Mouse (Mus musculus): ENCODE data around the gene Cxcl12. TPM values are rescaled to one million over a fixed set of nuclear protein-coding genes. Genes with fewer than 3 reads are reported as not detected.

The Cxcl12 gene
- polyA plus RNA-seq, 1 experiment, result 46.5 TPM

- H3K4me3 ChIP-seq (replicated peaks; ENCODE audit: insufficient read depth, low read depth, low read length), result no peak overlapping the region
- no peaks in the 10 kb centered on the region for H3K27me3 ChIP-seq (ENCODE audit: control insufficient read depth, insufficient read depth, low read length)
- WGBS, result 89% methylated on average over 6 of the region's 6 CpGs
- DNase-seq, result no peak
- H3K27ac ChIP-seq (ENCODE audit: insufficient read depth, low read length), result no peak overlapping the region
- H3K4me1 ChIP-seq (ENCODE audit: control insufficient read depth, insufficient read depth, low read length), result no peaks in the 10 kb centered on the region
- TF ChIP-seq POLR2A (IDR thresholded peaks at IDR 0.05; ENCODE audit: borderline replicate concordance, insufficient read depth, low read length) (no peak), CTCF (IDR thresholded peaks at IDR 0.05; ENCODE audit: borderline replicate concordance, insufficient read depth, low read depth, low read length) (no peak)
Observed at GRCm38 (mm10) chr6:117210536-117210935, 42.2 kb downstream of the Cxcl12 start.

- TF ChIP-seq POLR2A (IDR thresholded peaks at IDR 0.05; ENCODE audit: borderline replicate concordance, insufficient read depth, low read length), result no peak
- no peak for TF ChIP-seq CTCF (IDR thresholded peaks at IDR 0.05; ENCODE audit: borderline replicate concordance, insufficient read depth, low read depth, low read length)
- WGBS, result 84% methylated on average over 5 of the region's 5 CpGs
- Histone ChIP-seq H3K27ac (ENCODE audit: insufficient read depth, low read length) (no peak overlapping the region), H3K4me3 (replicated peaks; ENCODE audit: insufficient read depth, low read depth, low read length) (no peak overlapping the region), H3K4me1 (ENCODE audit: control insufficient read depth, insufficient read depth, low read length) (peaks cover 13% of the 10 kb centered on the region), H3K27me3 (ENCODE audit: control insufficient read depth, insufficient read depth, low read length) (no peaks in the 10 kb centered on the region)
- no peak for DNase-seq
Observed at GRCm38 (mm10) chr6:117214506-117214905, 46.2 kb downstream of the Cxcl12 start.

- no peak overlapping the region for H3K4me3 ChIP-seq (replicated peaks; ENCODE audit: insufficient read depth, low read depth, low read length)
- 47% methylated on average over 9 of the region's 9 CpGs for WGBS
- H3K4me1 ChIP-seq (ENCODE audit: control insufficient read depth, insufficient read depth, low read length), result peaks cover 18% of the 10 kb centered on the region
- H3K27ac ChIP-seq (ENCODE audit: insufficient read depth, low read length), result 0 out of 2 replicates have a peak overlapping the region, but pooled peaks have one; percentile 8
- H3K27me3 ChIP-seq (ENCODE audit: control insufficient read depth, insufficient read depth, low read length), result no peaks in the 10 kb centered on the region
- no peak for TF ChIP-seq POLR2A (IDR thresholded peaks at IDR 0.05; ENCODE audit: borderline replicate concordance, insufficient read depth, low read length)
- no peak for TF ChIP-seq CTCF (IDR thresholded peaks at IDR 0.05; ENCODE audit: borderline replicate concordance, insufficient read depth, low read depth, low read length)
- DNase-seq, result peak; percentile 34 to 56
Observed at GRCm38 (mm10) chr6:117218442-117219299, 50.3 kb downstream of the Cxcl12 start.

GRCm38 (mm10) chr6:117219300-117219680 lies 51.0 kb downstream of the Cxcl12 start:
- Histone ChIP-seq H3K27ac (ENCODE audit: insufficient read depth, low read length) (no peak overlapping the region), H3K4me3 (replicated peaks; ENCODE audit: insufficient read depth, low read depth, low read length) (no peak overlapping the region), H3K27me3 (ENCODE audit: control insufficient read depth, insufficient read depth, low read length) (no peaks in the 10 kb centered on the region), H3K4me1 (ENCODE audit: control insufficient read depth, insufficient read depth, low read length) (peaks cover 18% of the 10 kb centered on the region)
- DNase-seq, result no peak
- TF ChIP-seq CTCF (IDR thresholded peaks at IDR 0.05; ENCODE audit: borderline replicate concordance, insufficient read depth, low read depth, low read length) (no peak), POLR2A (IDR thresholded peaks at IDR 0.05; ENCODE audit: borderline replicate concordance, insufficient read depth, low read length) (no peak)
- 73% methylated on average over 3 of the region's 3 CpGs for WGBS

- Histone ChIP-seq H3K27me3 (ENCODE audit: control insufficient read depth, insufficient read depth, low read length) (no peaks in the 10 kb centered on the region), H3K4me3 (replicated peaks; ENCODE audit: insufficient read depth, low read depth, low read length) (no peak overlapping the region), H3K27ac (ENCODE audit: insufficient read depth, low read length) (no peak overlapping the region), H3K4me1 (ENCODE audit: control insufficient read depth, insufficient read depth, low read length) (peaks cover 18% of the 10 kb centered on the region)
- 47% methylated on average over 7 of the region's 7 CpGs for WGBS
- peak; percentile 20 to 27 for DNase-seq
- TF ChIP-seq POLR2A (IDR thresholded peaks at IDR 0.05; ENCODE audit: borderline replicate concordance, insufficient read depth, low read length) (no peak), CTCF (IDR thresholded peaks at IDR 0.05; ENCODE audit: borderline replicate concordance, insufficient read depth, low read depth, low read length) (no peak)
Observed at GRCm38 (mm10) chr6:117219911-117220481, 51.7 kb downstream of the Cxcl12 start.

GRCm38 (mm10) chr6:117220831-117221345 lies 52.6 kb downstream of the Cxcl12 start:
- no peak overlapping the region for H3K27ac ChIP-seq (ENCODE audit: insufficient read depth, low read length)
- TF ChIP-seq POLR2A (IDR thresholded peaks at IDR 0.05; ENCODE audit: borderline replicate concordance, insufficient read depth, low read length) (no peak), CTCF (IDR thresholded peaks at IDR 0.05; ENCODE audit: borderline replicate concordance, insufficient read depth, low read depth, low read length) (no peak)
- H3K27me3 ChIP-seq (ENCODE audit: control insufficient read depth, insufficient read depth, low read length), result no peaks in the 10 kb centered on the region
- H3K4me3 ChIP-seq (replicated peaks; ENCODE audit: insufficient read depth, low read depth, low read length), result no peak overlapping the region
- no peak for DNase-seq
- 94% methylated on average over 11 of the region's 11 CpGs for WGBS
- peaks cover 18% of the 10 kb centered on the region for H3K4me1 ChIP-seq (ENCODE audit: control insufficient read depth, insufficient read depth, low read length)
